Mouse (Mus musculus): ENCODE results near the gene Ccl2. TPM values are rescaled to one million over a fixed set of nuclear protein-coding genes. Genes with fewer than 3 reads are reported as not detected.

The Ccl2 gene
- polyA plus RNA-seq (2012; ENCODE audit: insufficient read depth, insufficient read length, low replicate concordance, missing spikeins): not detected in 2 replicates

DNA sequence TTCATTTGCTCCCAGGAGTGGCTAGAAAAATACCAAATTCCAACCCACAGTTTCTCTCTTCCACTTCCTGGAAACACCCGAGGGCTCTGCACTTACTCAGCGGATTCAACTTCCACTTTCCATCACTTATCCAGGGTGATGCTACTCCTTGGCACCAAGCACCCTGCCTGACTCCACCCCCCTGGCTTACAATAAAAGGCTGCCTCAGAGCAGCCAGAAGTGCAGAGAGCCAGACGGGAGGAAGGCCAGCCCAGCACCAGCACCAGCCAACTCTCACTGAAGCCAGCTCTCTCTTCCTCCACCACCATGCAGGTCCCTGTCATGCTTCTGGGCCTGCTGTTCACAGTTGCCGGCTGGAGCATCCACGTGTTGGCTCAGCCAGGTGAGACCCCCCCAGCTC, at the start of gene Ccl2:
Gene Ccl2 (plus strand): TSS at position 216 of the 400 bp plus-strand sequence.
- no peak for TF ChIP-seq CTCF (IDR thresholded peaks at IDR 0.05; ENCODE audit: insufficient read depth, low read depth, low read length)
- no peak for TF ChIP-seq POLR2A (IDR thresholded peaks at IDR 0.05; ENCODE audit: insufficient read depth, low read depth, low read length)
- H3K4me3 ChIP-seq (ENCODE audit: insufficient read depth, low read depth, low read length): no peak within 1 kb of the TSS
- H3K27ac ChIP-seq (ENCODE audit: insufficient read depth, low read depth, low read length): no peak within 1 kb of the TSS
- peaks cover 4% of the 10 kb centered on the region; the same call in 1 of the 2 replicates for H3K4me1 ChIP-seq (ENCODE audit: control insufficient read depth, insufficient read depth, low read length)
- WGBS: 21% methylated on average over 5 of the region's 5 CpGs

DNA sequence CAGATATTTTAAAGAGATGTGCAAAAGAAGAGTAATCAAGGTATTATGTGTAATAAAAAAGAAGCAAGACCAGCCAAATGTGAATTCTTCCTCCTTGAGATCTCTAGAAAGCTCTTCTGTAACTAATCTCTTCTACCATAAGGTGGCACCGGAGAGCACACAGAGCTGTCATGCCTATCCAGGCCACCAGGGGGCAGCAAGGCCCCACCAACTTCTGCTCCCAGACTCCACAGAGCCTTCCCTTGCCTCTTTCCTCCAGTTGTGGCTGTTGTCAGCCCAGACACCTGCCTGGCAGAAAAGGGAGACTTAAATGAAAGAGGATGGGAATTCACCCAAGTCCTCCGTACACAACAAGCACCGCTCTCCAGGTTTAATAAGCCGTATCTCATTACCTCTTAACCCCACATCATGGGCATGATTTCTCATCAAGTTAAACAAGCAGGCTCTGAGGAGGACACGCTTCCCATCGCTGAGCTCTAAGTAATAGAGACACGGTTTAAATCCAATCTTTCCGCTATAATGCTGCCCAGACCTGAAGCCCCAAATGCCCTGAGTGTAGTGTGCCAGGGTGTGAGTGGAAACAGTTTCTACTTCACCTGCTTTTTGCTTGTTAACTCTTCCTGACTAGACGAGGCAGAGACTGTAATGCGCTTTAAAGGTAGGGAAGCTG, 39.1 kb upstream of the Ccl2 start:
- peak; percentile 99 for TF ChIP-seq CTCF (IDR thresholded peaks at IDR 0.05; ENCODE audit: insufficient read depth, low read depth, low read length)
- TF ChIP-seq POLR2A (IDR thresholded peaks at IDR 0.05; ENCODE audit: insufficient read depth, low read depth, low read length): no peak
- WGBS: 61% methylated on average over 10 of the region's 10 CpGs
- Histone ChIP-seq H3K27ac (ENCODE audit: insufficient read depth, low read depth, low read length) (no peak overlapping the region), H3K4me3 (ENCODE audit: insufficient read depth, low read depth, low read length) (no peak overlapping the region), H3K4me1 (ENCODE audit: control insufficient read depth, insufficient read depth, low read length) (no peaks in the 10 kb centered on the region)

GRCm38 (mm10) chr11:81997085-81997484, 38.3 kb upstream of the Ccl2 start:
- Histone ChIP-seq H3K27ac (ENCODE audit: insufficient read depth, low read depth, low read length) (no peak overlapping the region), H3K4me3 (ENCODE audit: insufficient read depth, low read depth, low read length) (no peak overlapping the region), H3K4me1 (ENCODE audit: control insufficient read depth, insufficient read depth, low read length) (no peaks in the 10 kb centered on the region)
- 90% methylated on average over 5 of the region's 5 CpGs for WGBS
- TF ChIP-seq POLR2A (IDR thresholded peaks at IDR 0.05; ENCODE audit: insufficient read depth, low read depth, low read length) (no peak), CTCF (IDR thresholded peaks at IDR 0.05; ENCODE audit: insufficient read depth, low read depth, low read length) (no peak)

DNA sequence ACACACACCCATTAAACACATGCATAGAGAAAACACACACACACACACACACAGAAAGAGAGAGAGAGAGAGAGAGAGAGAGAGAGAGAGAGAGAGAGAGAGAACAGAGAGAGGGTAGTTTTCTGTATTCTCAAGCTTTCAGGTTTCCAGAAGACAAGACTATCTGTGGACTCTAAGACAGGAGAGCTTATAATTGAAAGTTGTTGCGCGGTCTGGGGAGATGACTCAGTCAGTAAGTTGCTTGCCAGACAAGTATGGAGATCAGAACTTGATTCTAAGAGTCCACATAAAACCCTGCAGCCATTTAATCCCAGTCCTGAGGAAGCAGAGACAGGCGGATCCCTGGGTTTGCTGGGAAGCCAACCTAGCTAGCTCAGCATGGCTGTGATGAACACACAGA, 36.7 kb upstream of the Ccl2 start:
- Histone ChIP-seq H3K27ac (ENCODE audit: insufficient read depth, low read depth, low read length) (no peak overlapping the region), H3K4me3 (ENCODE audit: insufficient read depth, low read depth, low read length) (no peak overlapping the region), H3K4me1 (ENCODE audit: control insufficient read depth, insufficient read depth, low read length) (no peaks in the 10 kb centered on the region)
- TF ChIP-seq CTCF (IDR thresholded peaks at IDR 0.05; ENCODE audit: insufficient read depth, low read depth, low read length) (no peak), POLR2A (IDR thresholded peaks at IDR 0.05; ENCODE audit: insufficient read depth, low read depth, low read length) (no peak)
- WGBS: 90% methylated on average over 3 of the region's 3 CpGs

DNA sequence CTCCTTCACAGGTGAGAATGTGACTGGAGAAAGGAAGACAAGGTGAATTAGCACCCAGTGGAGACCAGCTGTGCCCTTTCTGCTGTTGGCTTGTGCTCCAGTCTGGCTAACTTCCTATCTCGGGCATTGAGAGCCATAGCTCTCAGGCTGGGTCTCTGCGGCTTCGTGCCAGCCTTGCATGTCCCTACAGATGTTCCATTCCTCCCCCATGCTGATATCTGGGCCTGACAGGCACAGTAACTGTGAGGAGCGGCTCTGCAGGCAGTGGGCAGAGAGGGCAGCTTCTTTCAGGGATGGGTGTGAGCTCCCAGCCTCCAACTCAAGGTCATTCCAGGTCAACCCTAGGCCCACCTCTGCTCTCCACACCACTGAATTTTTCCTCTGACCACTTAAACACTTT, 35.9 kb upstream of the Ccl2 start:
- Histone ChIP-seq H3K4me1 (ENCODE audit: control insufficient read depth, insufficient read depth, low read length) (no peaks in the 10 kb centered on the region), H3K27ac (ENCODE audit: insufficient read depth, low read depth, low read length) (no peak overlapping the region), H3K4me3 (ENCODE audit: insufficient read depth, low read depth, low read length) (no peak overlapping the region)
- WGBS: 81% methylated on average over 4 of the region's 4 CpGs
- TF ChIP-seq CTCF (IDR thresholded peaks at IDR 0.05; ENCODE audit: insufficient read depth, low read depth, low read length) (no peak), POLR2A (IDR thresholded peaks at IDR 0.05; ENCODE audit: insufficient read depth, low read depth, low read length) (no peak)

- TF ChIP-seq CTCF (IDR thresholded peaks at IDR 0.05; ENCODE audit: insufficient read depth, low read depth, low read length) (no peak), POLR2A (IDR thresholded peaks at IDR 0.05; ENCODE audit: insufficient read depth, low read depth, low read length) (no peak)
- WGBS: 73% methylated on average over 5 of the region's 5 CpGs
- Histone ChIP-seq H3K4me3 (ENCODE audit: insufficient read depth, low read depth, low read length) (no peak overlapping the region), H3K27ac (ENCODE audit: insufficient read depth, low read depth, low read length) (no peak overlapping the region), H3K4me1 (ENCODE audit: control insufficient read depth, insufficient read depth, low read length) (no peaks in the 10 kb centered on the region)
These were observed 34.8 kb upstream of the Ccl2 start for GRCm38 (mm10) chr11:82000581-82000980.

- Histone ChIP-seq H3K27ac (ENCODE audit: insufficient read depth, low read depth, low read length) (no peak overlapping the region), H3K4me1 (ENCODE audit: control insufficient read depth, insufficient read depth, low read length) (no peaks in the 10 kb centered on the region), H3K4me3 (ENCODE audit: insufficient read depth, low read depth, low read length) (no peak overlapping the region)
- WGBS: 80% methylated on average over 2 of the region's 2 CpGs
- TF ChIP-seq CTCF (IDR thresholded peaks at IDR 0.05; ENCODE audit: insufficient read depth, low read depth, low read length): no peak
- TF ChIP-seq POLR2A (IDR thresholded peaks at IDR 0.05; ENCODE audit: insufficient read depth, low read depth, low read length): no peak
These were observed 30.6 kb upstream of the Ccl2 start for GRCm38 (mm10) chr11:82004810-82005209.

GRCm38 (mm10) chr11:82006796-82007423, 28.5 kb upstream of the Ccl2 start:
- Histone ChIP-seq H3K4me1 (ENCODE audit: control insufficient read depth, insufficient read depth, low read length) (peaks cover 2% of the 10 kb centered on the region; the same call in 1 of the 2 replicates), H3K4me3 (ENCODE audit: insufficient read depth, low read depth, low read length) (no peak overlapping the region), H3K27ac (ENCODE audit: insufficient read depth, low read depth, low read length) (no peak overlapping the region)
- no peak for TF ChIP-seq CTCF (IDR thresholded peaks at IDR 0.05; ENCODE audit: insufficient read depth, low read depth, low read length)
- TF ChIP-seq POLR2A (IDR thresholded peaks at IDR 0.05; ENCODE audit: insufficient read depth, low read depth, low read length): no peak
- WGBS: 31% methylated on average over 12 of the region's 12 CpGs

- WGBS: 96% methylated on average over 3 of the region's 3 CpGs
- H3K4me1 ChIP-seq (ENCODE audit: control insufficient read depth, insufficient read depth, low read length): peaks cover 2% of the 10 kb centered on the region; the same call in 1 of the 2 replicates
- TF ChIP-seq CTCF (IDR thresholded peaks at IDR 0.05; ENCODE audit: insufficient read depth, low read depth, low read length): no peak
- no peak for TF ChIP-seq POLR2A (IDR thresholded peaks at IDR 0.05; ENCODE audit: insufficient read depth, low read depth, low read length)
These were observed 25.3 kb upstream of the Ccl2 start for GRCm38 (mm10) chr11:82010115-82010514.

More at GRCm38 (mm10) chr11:82010115-82010514, 25.3 kb upstream of the Ccl2 start:
- Histone ChIP-seq H3K27ac (ENCODE audit: insufficient read depth, low read depth, low read length) (no peak overlapping the region), H3K4me3 (ENCODE audit: insufficient read depth, low read depth, low read length) (no peak overlapping the region)
